Mouse (Mus musculus) stomach, postnatal 0 days (tissue): ENCODE data around the gene Zbtb42. TPM values are rescaled to one million over a fixed set of nuclear protein-coding genes. Genes with fewer than 3 reads are reported as not detected.
A peak's percentile ranks its signal among the peaks of the same experiment; 100 is the strongest.

Source experiments
- ATAC-seq: fragments of 200-750 bp; cut with Nextera tagmentation; 2 replicates; pipeline ENCODE4 v1.8.0; 2017; ENCODE audit not compliant: low FRiP score, low TSS enrichment
- DNase-seq: peaks from one replicate; pipeline ENCODE4 v3.0.0-alpha.2; 2016; ENCODE audit warnings: low spot score
- H3K27ac ChIP-seq: fragments of 300-500 bp; sonication (generic); replicated peaks from 2 replicates; pipeline ENCODE4 v1.5.1; 2014; ENCODE audit warnings: mild to moderate bottlenecking, control low read depth
- H3K27me3 ChIP-seq: fragments of 300-500 bp; sonication (generic); 2 replicates; pipeline ENCODE4 v1.6.1; 2014; ENCODE audit warnings: low read length; ENCODE audit not compliant: control insufficient read depth, insufficient read depth
- H3K36me3 ChIP-seq: fragments of 300-500 bp; sonication (generic); 2 replicates; pipeline ENCODE4 v1.6.1; 2014; ENCODE audit warnings: low read length, mixed read lengths; ENCODE audit not compliant: control insufficient read depth, insufficient read depth
- H3K4me1 ChIP-seq: fragments of 300-500 bp; sonication (generic); replicated peaks from 2 replicates; pipeline ENCODE4 v1.6.1; 2014; ENCODE audit warnings: antibody characterized with exemption; ENCODE audit not compliant: control insufficient read depth, insufficient read depth
- H3K4me2 ChIP-seq: fragments of 300-500 bp; sonication (generic); replicated peaks from 2 replicates; pipeline ENCODE4 v1.6.1; 2014; ENCODE audit warnings: low read depth, mild to moderate bottlenecking, control low read depth, moderate library complexity
- H3K4me3 ChIP-seq: fragments of 300-500 bp; sonication (generic); 2 replicates; pipeline ENCODE4 v1.5.1; 2014; ENCODE audit warnings: low read depth, low read length, control low read depth
- H3K9ac ChIP-seq: fragments of 300-500 bp; sonication (generic); 2 replicates; pipeline ENCODE4 v1.6.1; 2014; ENCODE audit warnings: mild to moderate bottlenecking, low read length, control low read depth, mixed read lengths
- H3K9me3 ChIP-seq: fragments of 300-500 bp; sonication (generic); 2 replicates; pipeline ENCODE4 v1.6.1; 2016; ENCODE audit warnings: low read length; ENCODE audit not compliant: control insufficient read depth
- CTCF ChIP-seq: IDR thresholded peaks from 2 replicates; pipeline ENCODE4 v1.5.1; 2016; ENCODE audit warnings: antibody characterized with exemption, low read depth, mild to moderate bottlenecking, moderate library complexity
- EP300 ChIP-seq: optimal IDR thresholded peaks from 2 replicates; pipeline ENCODE3; 2016; ENCODE audit warnings: antibody characterized with exemption
- WGBS: fragments of 180-500 bp; shearing (Covaris S2); extraction: QIAGEN DNeasy Blood & Tissue Kit; methylation state at CpG from one replicate; pipeline ENCODE4 v1.1.7; 2014; 5-methylcytosine and 5-hydroxymethylcytosine counted together
- polyA plus RNA-seq: library from polyadenylated mRNA; unstranded; fragments of >200 nt; fragmentation: Nextera tagmentation; extraction: Ambion mirVana; gene quantifications from 2 replicates; pipeline ENCODE4 v1.2.1, GENCODE M21; 2015

Gene Zbtb42
- polyA plus RNA-seq, 1 experiment from 2014 or later = 12.1 TPM

DNA sequence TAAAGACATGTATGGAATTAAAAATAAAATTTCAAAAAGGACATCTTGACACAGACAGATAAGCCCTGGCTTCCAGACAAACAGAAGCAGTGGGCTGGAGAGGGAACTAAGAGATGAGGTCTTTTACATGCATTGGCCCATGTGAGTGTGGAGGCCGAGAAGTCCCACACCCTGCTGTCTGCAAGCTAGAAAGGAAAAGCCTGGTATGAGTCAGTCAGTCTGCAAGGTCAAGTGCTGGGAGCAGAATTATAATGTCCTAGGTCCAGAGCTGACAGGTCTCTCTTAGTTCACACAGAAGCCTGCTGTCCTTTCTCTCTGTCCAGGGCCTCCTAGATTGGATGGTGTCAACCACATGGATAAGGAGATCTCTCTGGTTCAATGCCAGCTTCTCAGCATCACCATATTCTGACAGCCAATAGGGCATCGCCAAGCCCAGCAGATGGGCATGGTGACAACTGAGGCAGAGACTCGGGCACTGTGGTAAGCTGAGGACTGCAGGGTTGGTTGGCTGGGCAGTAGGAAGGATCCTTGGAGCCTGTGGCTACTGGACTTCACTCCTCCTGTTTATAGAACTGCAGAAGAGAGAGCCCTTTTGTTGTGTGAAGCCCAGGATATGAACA, 18.3 kb downstream of the Zbtb42 start:
- peaks cover 8% of the 10 kb centered on the region; the same call in 1 of the 2 replicates for H3K4me1 ChIP-seq
- H3K27me3 ChIP-seq = no peaks in the 10 kb centered on the region
- H3K27ac ChIP-seq = no peak overlapping the region
- no peaks in the 10 kb centered on the region for H3K36me3 ChIP-seq
- TF ChIP-seq CTCF (no peak), EP300 (no peak)
- 74% methylated on average over 3 of the region's 3 CpGs for WGBS
- ATAC-seq = no peak
- no peak overlapping the region for H3K4me2 ChIP-seq
- H3K9ac ChIP-seq = no peak overlapping the region
- no peaks in the 10 kb centered on the region for H3K9me3 ChIP-seq
- H3K4me3 ChIP-seq = no peak overlapping the region
- DNase-seq = no peak

- H3K9ac ChIP-seq = peak overlapping the region; percentile 47
- ATAC-seq (0 out of 2 replicates have a peak, but pooled peaks have one; percentile 19), DNase-seq (peak; percentile 48)
- no peaks in the 10 kb centered on the region for H3K27me3 ChIP-seq
- no peak overlapping the region; the same call in 1 of the 2 replicates for H3K4me3 ChIP-seq
- H3K36me3 ChIP-seq = no peaks in the 10 kb centered on the region
- H3K4me2 ChIP-seq = peak overlapping the region; percentile 21
- no peaks in the 10 kb centered on the region for H3K9me3 ChIP-seq
- no peak overlapping the region for H3K27ac ChIP-seq
- TF ChIP-seq CTCF (peak; percentile 14; the same call in 1 of the 2 replicates), EP300 (no peak)
- 0 out of 2 replicates have a peak, but pooled peaks cover 2% of the 10 kb centered on the region for H3K4me1 ChIP-seq
- 2% methylated on average over 15 of the region's 15 CpGs for WGBS
Observed at GRCm38 (mm10) chr12:112700522-112700921, 21.9 kb downstream of the Zbtb42 start.

DNA sequence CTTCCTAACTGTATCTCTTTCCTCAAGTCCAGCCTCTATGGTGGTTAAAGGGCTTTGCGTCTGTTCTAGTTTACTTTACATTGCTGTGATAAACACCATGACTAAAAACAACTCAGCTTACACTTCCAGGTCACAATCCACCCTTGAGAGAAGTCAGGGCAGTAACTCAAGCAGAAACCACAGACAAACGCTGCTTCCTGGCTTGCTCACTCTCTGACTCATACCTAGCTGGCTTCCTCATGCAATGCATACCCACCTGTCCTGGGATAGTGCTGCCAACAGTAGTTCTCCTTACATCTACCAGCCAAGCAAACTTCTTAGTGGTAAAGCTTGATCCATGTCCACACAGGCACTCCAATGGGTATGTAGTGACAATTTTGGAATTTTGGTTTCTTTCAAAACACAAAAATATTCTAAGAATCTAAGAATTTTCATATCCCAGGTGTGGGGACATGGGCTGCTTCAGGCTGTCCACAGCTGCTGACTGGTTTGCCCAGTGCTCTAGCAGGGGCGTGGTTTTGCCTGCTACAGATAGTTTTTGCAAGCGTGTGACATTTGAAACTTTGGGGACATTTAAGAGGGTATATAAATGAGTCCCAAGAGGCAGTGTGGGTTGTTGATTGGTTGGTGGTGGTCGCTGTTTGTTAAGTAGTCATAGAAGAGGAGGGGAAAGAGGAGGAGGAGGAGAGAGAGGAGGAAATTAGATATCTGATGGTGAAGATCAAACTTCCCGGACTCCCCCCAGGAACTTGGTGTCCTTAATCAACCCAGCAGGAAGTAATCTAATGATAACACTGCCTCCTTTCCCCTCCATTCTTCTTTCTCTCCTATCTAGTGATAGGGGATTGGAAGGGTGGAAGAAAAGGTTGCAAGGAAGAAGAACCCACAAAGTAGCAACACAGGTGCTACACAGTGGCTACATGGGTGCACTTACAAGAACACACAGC, 24.0 kb downstream of the Zbtb42 start:
- ATAC-seq = peak; percentile 77
- 48% methylated on average over 6 of the region's 6 CpGs for WGBS
- no peak for DNase-seq
- Histone ChIP-seq H3K27ac (0 out of 2 replicates have a peak overlapping the region, but pooled peaks have one; percentile 18), H3K36me3 (no peaks in the 10 kb centered on the region), H3K4me1 (0 out of 2 replicates have a peak, but pooled peaks cover 2% of the 10 kb centered on the region), H3K9ac (no peak overlapping the region), H3K4me3 (no peak overlapping the region), H3K4me2 (no peak overlapping the region), H3K9me3 (no peaks in the 10 kb centered on the region), H3K27me3 (no peaks in the 10 kb centered on the region)
- TF ChIP-seq CTCF = no peak
- no peak for TF ChIP-seq EP300

- TF ChIP-seq CTCF (peak; percentile 100), EP300 (no peak)
- Histone ChIP-seq H3K9ac (no peak overlapping the region), H3K27me3 (no peaks in the 10 kb centered on the region), H3K4me2 (peak overlapping the region; percentile 40), H3K4me3 (0 out of 2 replicates have a peak overlapping the region, but pooled peaks have one; percentile 13), H3K9me3 (no peaks in the 10 kb centered on the region), H3K36me3 (no peaks in the 10 kb centered on the region), H3K27ac (no peak overlapping the region), H3K4me1 (no peaks in the 10 kb centered on the region)
- DNase-seq (peak; percentile 90), ATAC-seq (peak; percentile 70)
- WGBS = 11% methylated on average over 32 of the region's 32 CpGs
Observed at GRCm38 (mm10) chr12:112706704-112707572, 28.3 kb downstream of the Zbtb42 start.

GRCm38 (mm10) chr12:112707573-112707869, 28.9 kb downstream of the Zbtb42 start:
- Histone ChIP-seq H3K4me2 (no peak overlapping the region), H3K27me3 (no peaks in the 10 kb centered on the region), H3K27ac (no peak overlapping the region), H3K4me3 (no peak overlapping the region), H3K36me3 (no peaks in the 10 kb centered on the region), H3K9ac (no peak overlapping the region), H3K9me3 (no peaks in the 10 kb centered on the region), H3K4me1 (no peaks in the 10 kb centered on the region)
- ATAC-seq (peak; percentile 11; the same call in 1 of the 2 replicates), DNase-seq (no peak)
- WGBS = 19% methylated on average over 8 of the region's 8 CpGs
- TF ChIP-seq EP300 (no peak), CTCF (no peak)
